Mouse (Mus musculus) lung, postnatal 0 days (tissue): ENCODE results near the gene Smu1. TPM values are rescaled to one million over a fixed set of nuclear protein-coding genes. Genes with fewer than 3 reads are reported as not detected.

Experiments used
- ATAC-seq: fragments of 200-750 bp; cut with Nextera tagmentation; 2 replicates; pipeline ENCODE4 v1.8.0; 2017; ENCODE audit warnings: moderate library complexity
- DNase-seq: peaks from one replicate; pipeline ENCODE4 v3.0.0-alpha.2; 2016; ENCODE audit warnings: low spot score
- H3K27ac ChIP-seq: fragments of 300-500 bp; sonication (generic); 2 replicates; pipeline ENCODE4 v1.5.1; 2014; ENCODE audit warnings: antibody characterized with exemption, mild to moderate bottlenecking, low read length, mixed read lengths
- H3K27me3 ChIP-seq: fragments of 300-500 bp; sonication (generic); replicated peaks from 2 replicates; pipeline ENCODE4 v1.6.1; 2014; ENCODE audit warnings: low read length, mixed read lengths; ENCODE audit not compliant: insufficient read depth
- H3K36me3 ChIP-seq: fragments of 300-500 bp; sonication (generic); 2 replicates; pipeline ENCODE4 v1.6.1; 2014; ENCODE audit warnings: low read length, mixed read lengths; ENCODE audit not compliant: insufficient read depth
- H3K4me1 ChIP-seq: fragments of 300-500 bp; sonication (generic); 2 replicates; pipeline ENCODE4 v1.6.1; 2014; ENCODE audit warnings: antibody characterized with exemption, low read depth, low read length, mixed read lengths; ENCODE audit not compliant: insufficient read depth
- H3K4me2 ChIP-seq: fragments of 300-500 bp; sonication (generic); replicated peaks from 2 replicates; pipeline ENCODE4 v1.6.1; 2014; ENCODE audit warnings: low read depth, mild to moderate bottlenecking, low read length, moderate library complexity, mixed read lengths
- H3K4me3 ChIP-seq: fragments of 300-500 bp; sonication (generic); 2 replicates; pipeline ENCODE4 v1.5.1; 2014; ENCODE audit warnings: low read depth, low read length
- H3K9ac ChIP-seq: fragments of 300-500 bp; sonication (generic); replicated peaks from 2 replicates; pipeline ENCODE4 v1.6.1; 2014; ENCODE audit warnings: low read depth, mild to moderate bottlenecking
- H3K9me3 ChIP-seq: fragments of 300-500 bp; sonication (generic); 2 replicates; pipeline ENCODE4 v1.6.1; 2016; ENCODE audit warnings: low read length, mixed read lengths
- CTCF ChIP-seq: IDR thresholded peaks from 2 replicates; pipeline ENCODE4 v1.5.1; 2016; ENCODE audit warnings: antibody characterized with exemption, mild to moderate bottlenecking
- EP300 ChIP-seq: IDR thresholded peaks from 2 replicates; pipeline ENCODE4 v1.6.1; 2016; ENCODE audit warnings: antibody characterized with exemption, mild to moderate bottlenecking, control low read depth
- WGBS: fragments of 180-500 bp; shearing (Covaris S2); extraction: QIAGEN DNeasy Blood & Tissue Kit; methylation state at CpG from one replicate; pipeline ENCODE4 v1.1.7; 2014; 5-methylcytosine and 5-hydroxymethylcytosine counted together
- polyA plus RNA-seq: library from polyadenylated mRNA; unstranded; fragments of >200 nt; fragmentation: Nextera tagmentation; extraction: Ambion mirVana; gene quantifications from 2 replicates; pipeline ENCODE4 v1.2.1, GENCODE M21; 2015

Smu1 gene
- polyA plus RNA-seq, 1 experiment from 2014 or later = 89.0 TPM

GRCm38 (mm10) chr4:40725141-40725540 is 32.6 kb downstream of the Smu1 start:
- H3K36me3 ChIP-seq = peaks cover 20% of the 10 kb centered on the region; the same call in 1 of the 2 replicates
- no peak overlapping the region for H3K9ac ChIP-seq
- TF ChIP-seq EP300 (no peak), CTCF (no peak)
- DNase-seq = no peak
- H3K4me2 ChIP-seq = peak overlapping the region; percentile 54
- no peak for ATAC-seq
- peak overlapping the region; percentile 96; the same call in 1 of the 2 replicates for H3K4me3 ChIP-seq
- H3K27ac ChIP-seq = 0 out of 2 replicates have a peak overlapping the region, but pooled peaks have one; percentile 11
- no peaks in the 10 kb centered on the region for H3K27me3 ChIP-seq
- H3K9me3 ChIP-seq = no peaks in the 10 kb centered on the region
- H3K4me1 ChIP-seq = peaks cover 22% of the 10 kb centered on the region; the same call in 1 of the 2 replicates
- WGBS = 75% methylated on average over 7 of the region's 7 CpGs

- under 1% methylated on average over 36 of the region's 62 CpGs for WGBS
- H3K27me3 ChIP-seq = no peaks in the 10 kb centered on the region
- peak overlapping the region; percentile 97 for H3K9ac ChIP-seq
- no peaks in the 10 kb centered on the region for H3K9me3 ChIP-seq
- ATAC-seq (peak; percentile 64), DNase-seq (peak; percentile 88)
- peak overlapping the region; percentile 99 for H3K27ac ChIP-seq
- H3K4me3 ChIP-seq = peak overlapping the region; percentile 96
- H3K4me1 ChIP-seq = peaks cover 22% of the 10 kb centered on the region; the same call in 1 of the 2 replicates
- no peak for TF ChIP-seq CTCF
- TF ChIP-seq EP300 = no peak
- peaks cover 11% of the 10 kb centered on the region; the same call in 1 of the 2 replicates for H3K36me3 ChIP-seq
- peak overlapping the region; percentile 54 for H3K4me2 ChIP-seq
These were observed 34.8 kb downstream of the Smu1 start for GRCm38 (mm10) chr4:40722687-40723460.

- Histone ChIP-seq H3K9me3 (no peaks in the 10 kb centered on the region), H3K27me3 (no peaks in the 10 kb centered on the region), H3K36me3 (peaks cover 7% of the 10 kb centered on the region; the same call in 1 of the 2 replicates), H3K4me3 (peak within 1 kb of the TSS; percentile 96), H3K4me2 (peak within 1 kb of the TSS; percentile 54), H3K9ac (peak within 1 kb of the TSS; percentile 97), H3K4me1 (peaks cover 21% of the 10 kb centered on the region; the same call in 1 of the 2 replicates), H3K27ac (peak within 1 kb of the TSS; percentile 99)
- peak; percentile 97 for DNase-seq
- TF ChIP-seq CTCF = no peak; the same call in 1 of the 2 replicates
- WGBS = under 1% methylated on average over 51 of the region's 54 CpGs
- ATAC-seq = peak; percentile 94
These were observed 35.6 kb downstream of the Smu1 start, which contains the start of gene Dnaja1 for GRCm38 (mm10) chr4:40722011-40722666. Gene Dnaja1, plus strand, starts transcription at chr4:40722150.

- TF ChIP-seq EP300 (no peak), CTCF (no peak)
- H3K4me1 ChIP-seq = peaks cover 15% of the 10 kb centered on the region; the same call in 1 of the 2 replicates
- H3K9ac ChIP-seq = no peak overlapping the region
- peak overlapping the region; percentile 99 for H3K27ac ChIP-seq
- ATAC-seq = no peak
- H3K36me3 ChIP-seq = peaks cover 3% of the 10 kb centered on the region; the same call in 1 of the 2 replicates
- 94% methylated on average over 8 of the region's 8 CpGs for WGBS
- peak overlapping the region; percentile 54; the same call in 1 of the 2 replicates for H3K4me2 ChIP-seq
- no peaks in the 10 kb centered on the region for H3K9me3 ChIP-seq
- no peaks in the 10 kb centered on the region for H3K27me3 ChIP-seq
- DNase-seq = peak; percentile 20
- no peak overlapping the region for H3K4me3 ChIP-seq
These were observed 36.8 kb downstream of the Smu1 start for GRCm38 (mm10) chr4:40720910-40721309.

GRCm38 (mm10) chr4:40717141-40717540 is 40.6 kb downstream of the Smu1 start:
- H3K36me3 ChIP-seq = no peaks in the 10 kb centered on the region
- H3K4me3 ChIP-seq = no peak overlapping the region
- WGBS = 87% methylated on average over 3 of the region's 3 CpGs
- ATAC-seq = no peak
- H3K9me3 ChIP-seq = no peaks in the 10 kb centered on the region
- no peak for DNase-seq
- TF ChIP-seq EP300 = no peak
- no peak for TF ChIP-seq CTCF
- peaks cover 8% of the 10 kb centered on the region; the same call in 1 of the 2 replicates for H3K4me1 ChIP-seq
- H3K27ac ChIP-seq = no peak overlapping the region
- H3K27me3 ChIP-seq = no peaks in the 10 kb centered on the region
- no peak overlapping the region for H3K9ac ChIP-seq
- H3K4me2 ChIP-seq = no peak overlapping the region

GRCm38 (mm10) chr4:40703710-40704275 is 53.9 kb downstream of the Smu1 start:
- peak; percentile 9 for DNase-seq
- 13% methylated on average over 9 of the region's 9 CpGs for WGBS

More at GRCm38 (mm10) chr4:40703710-40704275, 53.9 kb downstream of the Smu1 start:
- peak overlapping the region; percentile 63 for H3K4me2 ChIP-seq
- no peaks in the 10 kb centered on the region for H3K9me3 ChIP-seq
- H3K4me1 ChIP-seq = peaks cover 12% of the 10 kb centered on the region; the same call in 1 of the 2 replicates
- H3K4me3 ChIP-seq = peak overlapping the region; percentile 59
- ATAC-seq = no peak
- no peaks in the 10 kb centered on the region for H3K27me3 ChIP-seq
- H3K9ac ChIP-seq = peak overlapping the region; percentile 64
- H3K27ac ChIP-seq = peak overlapping the region; percentile 96
- no peaks in the 10 kb centered on the region for H3K36me3 ChIP-seq
- TF ChIP-seq EP300 (no peak), CTCF (no peak)
